Mouse (Mus musculus): ENCODE results near the gene Nmu. TPM values are rescaled to one million over a fixed set of nuclear protein-coding genes. Genes with fewer than 3 reads are reported as not detected.
A peak's percentile ranks its signal among the peaks of the same experiment; 100 is the strongest.

Gene Nmu
- polyA plus RNA-seq, 1 experiment from 2014 or later = 0.54 TPM

- ATAC-seq (ENCODE audit: insufficient number of reproducible peaks, insufficient read depth, low FRiP score, low TSS enrichment) = no peak
- Histone ChIP-seq H3K36me3 (no peaks in the 10 kb centered on the region), H3K9ac (no peak overlapping the region), H3K27me3 (no peaks in the 10 kb centered on the region), H3K9me3 (no peaks in the 10 kb centered on the region), H3K4me2 (replicated peaks) (no peak overlapping the region), H3K4me1 (no peaks in the 10 kb centered on the region), H3K27ac (no peak overlapping the region), H3K4me3 (no peak overlapping the region)
- 57% methylated on average over 7 of the region's 7 CpGs for WGBS
Observed at GRCm38 (mm10) chr5:76351953-76352611, 11.5 kb downstream of the Nmu start.

- Histone ChIP-seq H3K4me3 (no peak overlapping the region), H3K9me3 (no peaks in the 10 kb centered on the region), H3K36me3 (no peaks in the 10 kb centered on the region), H3K27ac (no peak overlapping the region), H3K27me3 (no peaks in the 10 kb centered on the region), H3K9ac (no peak overlapping the region), H3K4me2 (replicated peaks) (no peak overlapping the region), H3K4me1 (no peaks in the 10 kb centered on the region)
- ATAC-seq (ENCODE audit: insufficient number of reproducible peaks, insufficient read depth, low FRiP score, low TSS enrichment) = no peak
- 87% methylated on average over 5 of the region's 5 CpGs for WGBS
Observed at GRCm38 (mm10) chr5:76351537-76351936, 12.1 kb downstream of the Nmu start.

DNA sequence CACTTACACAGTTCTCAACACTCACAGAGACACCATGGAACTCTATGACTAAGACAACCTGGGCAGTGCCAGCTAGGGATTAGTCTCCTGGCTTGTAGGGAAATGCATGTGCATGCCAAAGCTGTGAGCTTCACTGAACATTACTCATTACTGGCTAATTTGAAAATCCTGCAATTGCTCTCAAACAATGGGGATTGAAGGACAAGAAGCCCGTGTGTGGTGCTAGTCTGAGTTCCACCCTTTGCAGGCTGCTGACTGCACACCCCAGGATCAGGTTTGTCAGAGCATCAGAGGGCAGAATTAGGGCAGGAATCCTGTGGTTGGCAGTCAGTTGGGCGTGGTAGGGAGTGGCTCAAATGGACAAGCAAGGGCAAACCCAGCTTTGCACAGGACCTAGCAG is 17.5 kb downstream of the Nmu start:
- no peak overlapping the region for H3K4me2 ChIP-seq (replicated peaks)
- ATAC-seq (ENCODE audit: insufficient number of reproducible peaks, insufficient read depth, low FRiP score, low TSS enrichment) = no peak

DNA sequence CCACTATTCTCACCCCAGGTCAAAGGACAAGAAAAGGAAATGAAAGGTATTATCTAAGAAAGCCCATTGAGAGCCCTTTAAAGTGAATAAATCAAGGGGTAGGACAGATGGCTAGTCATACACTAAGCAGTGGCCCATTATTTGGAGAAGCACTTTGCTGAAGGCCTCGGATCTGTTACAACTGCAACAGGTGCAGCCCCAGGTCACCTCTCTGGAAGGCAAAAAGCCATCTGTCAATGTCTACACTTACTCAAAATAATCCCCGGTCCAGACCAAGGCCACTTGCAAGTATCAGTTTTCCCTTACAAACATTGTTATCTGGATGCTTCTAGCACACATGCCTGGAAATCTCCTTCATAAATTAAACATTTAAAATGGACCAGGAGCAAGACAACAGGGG is 22.7 kb downstream of the Nmu start:
- no peaks in the 10 kb centered on the region for H3K9me3 ChIP-seq
- WGBS = 66% methylated on average over 2 of the region's 2 CpGs
- no peaks in the 10 kb centered on the region for H3K36me3 ChIP-seq
- no peaks in the 10 kb centered on the region for H3K4me1 ChIP-seq
- no peak overlapping the region for H3K9ac ChIP-seq
- 0 out of 2 replicates have a peak, but pooled peaks have one; percentile 10 for ATAC-seq (ENCODE audit: insufficient number of reproducible peaks, insufficient read depth, low FRiP score, low TSS enrichment)
- H3K4me3 ChIP-seq = no peak overlapping the region
- H3K27ac ChIP-seq = no peak overlapping the region
- no peak overlapping the region for H3K4me2 ChIP-seq (replicated peaks)
- no peaks in the 10 kb centered on the region for H3K27me3 ChIP-seq

More for the DNA sequence above, 17.5 kb downstream of the Nmu start:
- Histone ChIP-seq H3K4me1 (no peaks in the 10 kb centered on the region), H3K36me3 (no peaks in the 10 kb centered on the region), H3K4me3 (no peak overlapping the region), H3K9ac (no peak overlapping the region), H3K27ac (no peak overlapping the region), H3K27me3 (no peaks in the 10 kb centered on the region), H3K9me3 (no peaks in the 10 kb centered on the region)
- WGBS = 65% methylated on average over 2 of the region's 2 CpGs

DNA sequence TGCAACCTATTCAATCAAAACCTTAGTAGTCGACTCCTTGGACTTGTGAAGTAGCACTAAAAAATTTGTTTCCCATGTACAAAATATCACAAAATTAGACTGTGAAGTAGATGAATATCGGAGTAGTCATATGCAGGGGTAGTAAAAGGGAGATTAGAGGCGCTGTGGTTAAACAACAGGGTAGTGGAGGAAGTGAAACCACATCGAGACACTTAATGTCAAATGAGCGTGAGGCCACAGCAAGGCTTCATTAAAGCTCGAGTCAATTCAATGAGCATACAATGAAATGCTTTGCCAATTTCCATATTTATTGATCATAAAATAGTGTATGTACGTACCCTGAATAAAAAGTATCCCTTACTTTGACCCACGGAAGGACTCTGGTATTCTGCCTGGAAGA is 26.5 kb downstream of the Nmu start:
- no peak overlapping the region for H3K4me2 ChIP-seq (replicated peaks)
- ATAC-seq (ENCODE audit: insufficient number of reproducible peaks, insufficient read depth, low FRiP score, low TSS enrichment) = no peak
- 87% methylated on average over 8 of the region's 8 CpGs for WGBS
- no peaks in the 10 kb centered on the region for H3K4me1 ChIP-seq
- H3K9ac ChIP-seq = no peak overlapping the region
- H3K36me3 ChIP-seq = no peaks in the 10 kb centered on the region
- H3K27me3 ChIP-seq = no peaks in the 10 kb centered on the region
- H3K27ac ChIP-seq = no peak overlapping the region
- no peaks in the 10 kb centered on the region for H3K9me3 ChIP-seq
- H3K4me3 ChIP-seq = no peak overlapping the region

DNA sequence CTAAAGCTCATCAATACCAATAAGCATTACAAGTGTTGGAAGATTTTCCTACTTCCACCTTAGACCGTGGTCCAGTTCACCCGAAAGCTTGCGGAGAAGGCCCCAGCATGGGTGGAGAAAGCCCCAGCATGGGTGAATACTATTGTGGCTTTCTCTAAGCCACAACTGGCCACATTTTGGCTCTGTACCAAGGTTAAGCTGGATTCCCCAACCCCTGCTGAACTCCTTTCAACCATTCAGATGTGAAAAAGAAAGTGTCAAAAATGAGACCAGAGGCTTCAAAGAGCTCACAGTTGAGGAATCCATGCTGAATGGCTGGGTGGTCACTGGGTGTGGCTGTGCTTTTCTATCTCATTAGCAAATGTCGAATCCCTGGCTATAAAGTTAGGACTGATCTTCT is 29.8 kb downstream of the Nmu start:
- H3K9me3 ChIP-seq = no peaks in the 10 kb centered on the region
- ATAC-seq (ENCODE audit: insufficient number of reproducible peaks, insufficient read depth, low FRiP score, low TSS enrichment) = no peak
- H3K4me2 ChIP-seq (replicated peaks) = no peak overlapping the region
- H3K36me3 ChIP-seq = no peaks in the 10 kb centered on the region
- 89% methylated on average over 4 of the region's 4 CpGs for WGBS
- no peaks in the 10 kb centered on the region for H3K27me3 ChIP-seq
- no peak overlapping the region for H3K9ac ChIP-seq
- no peaks in the 10 kb centered on the region for H3K4me1 ChIP-seq
- no peak overlapping the region for H3K4me3 ChIP-seq
- H3K27ac ChIP-seq = no peak overlapping the region

- no peak for ATAC-seq (ENCODE audit: insufficient number of reproducible peaks, insufficient read depth, low FRiP score, low TSS enrichment)
- WGBS = 93% methylated on average over 7 of the region's 7 CpGs
- Histone ChIP-seq H3K9ac (no peak within 1 kb of the TSS), H3K4me1 (no peaks in the 10 kb centered on the region), H3K27me3 (no peaks in the 10 kb centered on the region), H3K36me3 (no peaks in the 10 kb centered on the region), H3K9me3 (no peaks in the 10 kb centered on the region), H3K27ac (no peak within 1 kb of the TSS), H3K4me2 (replicated peaks) (no peak within 1 kb of the TSS), H3K4me3 (no peak within 1 kb of the TSS)
Observed at GRCm38 (mm10) chr5:76330953-76331352, 32.6 kb downstream of the Nmu start, which contains the start of gene Pdcl2. Pdcl2 (minus strand) TSS chr5:76331156.

- Histone ChIP-seq H3K27ac (no peak overlapping the region), H3K4me3 (no peak overlapping the region), H3K9ac (no peak overlapping the region), H3K4me2 (replicated peaks) (no peak overlapping the region), H3K27me3 (no peaks in the 10 kb centered on the region), H3K9me3 (no peaks in the 10 kb centered on the region), H3K36me3 (no peaks in the 10 kb centered on the region), H3K4me1 (peaks cover 17% of the 10 kb centered on the region)
- WGBS = 53% methylated on average over 2 of the region's 2 CpGs
- no peak for ATAC-seq (ENCODE audit: insufficient number of reproducible peaks, insufficient read depth, low FRiP score, low TSS enrichment)
Observed at GRCm38 (mm10) chr5:76327296-76327695, 36.3 kb downstream of the Nmu start.

DNA sequence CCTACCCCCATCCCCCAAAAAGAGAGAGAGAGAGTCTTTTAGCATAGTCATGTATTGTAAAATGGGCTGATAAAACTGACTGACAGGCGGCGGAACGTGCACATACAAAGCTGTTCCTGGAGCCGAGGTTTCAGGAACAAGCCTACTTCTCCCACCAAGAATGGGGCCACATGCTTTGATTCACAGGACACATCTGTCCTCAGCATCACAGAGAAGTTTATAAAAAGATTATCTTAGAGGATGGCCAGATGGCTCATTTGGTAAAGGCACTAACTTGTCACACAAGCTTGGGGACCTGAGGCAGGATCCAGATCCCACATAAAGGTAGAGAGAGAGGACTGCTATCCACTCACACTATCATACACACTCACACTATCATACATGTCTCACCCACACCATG is 38.5 kb downstream of the Nmu start:
- no peak overlapping the region for H3K4me2 ChIP-seq (replicated peaks)
- no peak overlapping the region for H3K4me3 ChIP-seq
- WGBS = 84% methylated on average over 4 of the region's 4 CpGs
- ATAC-seq (ENCODE audit: insufficient number of reproducible peaks, insufficient read depth, low FRiP score, low TSS enrichment) = no peak
- H3K9ac ChIP-seq = no peak overlapping the region
- peaks cover 17% of the 10 kb centered on the region for H3K4me1 ChIP-seq
- H3K36me3 ChIP-seq = no peaks in the 10 kb centered on the region
- H3K27me3 ChIP-seq = no peaks in the 10 kb centered on the region
- H3K27ac ChIP-seq = no peak overlapping the region
- H3K9me3 ChIP-seq = no peaks in the 10 kb centered on the region

DNA sequence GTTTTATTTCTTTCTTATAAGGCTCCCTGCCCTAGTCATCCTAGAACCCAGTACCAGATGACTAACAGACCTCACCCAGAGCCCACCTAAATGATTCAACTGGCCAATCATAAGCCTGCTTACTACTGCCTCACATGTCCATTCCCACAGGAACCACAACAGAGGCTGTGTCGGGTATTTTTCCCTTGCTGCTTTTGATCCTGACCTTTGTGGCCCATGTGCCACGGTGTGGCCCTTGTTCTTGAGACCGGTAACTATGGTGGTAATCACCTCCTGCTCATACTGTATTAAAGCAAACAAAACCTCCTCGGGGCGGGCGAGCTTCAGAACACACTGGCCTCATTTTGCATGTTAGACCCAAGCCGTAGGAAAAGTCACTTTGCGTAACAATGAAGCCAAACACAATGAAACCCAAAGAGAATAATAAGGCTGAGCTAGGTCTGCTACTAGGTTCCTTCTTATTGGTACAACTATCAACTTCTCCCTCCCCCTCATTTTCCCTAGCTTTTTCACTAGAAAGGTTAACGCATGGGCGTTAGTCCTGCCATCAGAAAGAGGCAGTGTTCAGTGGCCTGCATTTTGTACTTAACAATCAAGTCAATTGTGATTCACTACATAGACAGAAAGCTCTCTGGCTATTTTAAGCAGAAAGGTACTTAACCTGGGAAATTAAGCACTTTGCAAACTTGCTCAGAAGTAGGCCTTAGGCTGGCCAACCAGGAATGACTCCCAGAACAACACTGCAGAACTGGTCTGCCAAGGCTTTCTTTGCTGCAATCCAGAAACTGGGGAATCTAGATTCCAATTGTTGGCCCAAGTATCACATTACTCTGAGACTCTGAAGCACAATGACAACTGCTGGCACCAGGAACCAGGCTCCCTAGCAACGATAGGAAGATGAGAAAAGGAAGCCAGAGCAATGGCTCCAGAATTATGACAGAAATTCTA is 42.1 kb downstream of the Nmu start:
- peaks cover 3% of the 10 kb centered on the region; the same call in 1 of the 2 replicates for H3K27me3 ChIP-seq
- 34% methylated on average over 11 of the region's 11 CpGs for WGBS
- no peak overlapping the region for H3K9ac ChIP-seq
- no peak overlapping the region for H3K4me3 ChIP-seq
- no peak for ATAC-seq (ENCODE audit: insufficient number of reproducible peaks, insufficient read depth, low FRiP score, low TSS enrichment)
- no peak overlapping the region for H3K4me2 ChIP-seq (replicated peaks)
- H3K27ac ChIP-seq = no peak overlapping the region
- H3K36me3 ChIP-seq = no peaks in the 10 kb centered on the region
- H3K4me1 ChIP-seq = peaks cover 17% of the 10 kb centered on the region
- H3K9me3 ChIP-seq = no peaks in the 10 kb centered on the region

GRCm38 (mm10) chr5:76308206-76308605 is 55.4 kb downstream of the Nmu start:
- ATAC-seq (ENCODE audit: insufficient number of reproducible peaks, insufficient read depth, low FRiP score, low TSS enrichment) = no peak
- H3K27ac ChIP-seq = no peak overlapping the region
- H3K9ac ChIP-seq = no peak overlapping the region
- H3K9me3 ChIP-seq = no peaks in the 10 kb centered on the region
- no peak overlapping the region for H3K4me2 ChIP-seq (replicated peaks)
- H3K4me3 ChIP-seq = no peak overlapping the region
- no peaks in the 10 kb centered on the region for H3K36me3 ChIP-seq
- 64% methylated on average over 2 of the region's 2 CpGs for WGBS
- no peaks in the 10 kb centered on the region for H3K27me3 ChIP-seq
- peaks cover 1% of the 10 kb centered on the region; the same call in 1 of the 2 replicates for H3K4me1 ChIP-seq

- H3K9ac ChIP-seq = no peak overlapping the region
- H3K36me3 ChIP-seq = no peaks in the 10 kb centered on the region
- H3K4me3 ChIP-seq = no peak overlapping the region
- H3K27ac ChIP-seq = no peak overlapping the region
- ATAC-seq (ENCODE audit: insufficient number of reproducible peaks, insufficient read depth, low FRiP score, low TSS enrichment) = no peak
- 70% methylated on average over 3 of the region's 3 CpGs for WGBS
- no peaks in the 10 kb centered on the region for H3K27me3 ChIP-seq
- H3K9me3 ChIP-seq = no peaks in the 10 kb centered on the region
- H3K4me2 ChIP-seq (replicated peaks) = no peak overlapping the region
- peaks cover 5% of the 10 kb centered on the region; the same call in 1 of the 2 replicates for H3K4me1 ChIP-seq
Observed at GRCm38 (mm10) chr5:76306261-76306660, 57.3 kb downstream of the Nmu start.
